Mouse (Mus musculus): ENCODE data around the gene Orc4.

DNA sequence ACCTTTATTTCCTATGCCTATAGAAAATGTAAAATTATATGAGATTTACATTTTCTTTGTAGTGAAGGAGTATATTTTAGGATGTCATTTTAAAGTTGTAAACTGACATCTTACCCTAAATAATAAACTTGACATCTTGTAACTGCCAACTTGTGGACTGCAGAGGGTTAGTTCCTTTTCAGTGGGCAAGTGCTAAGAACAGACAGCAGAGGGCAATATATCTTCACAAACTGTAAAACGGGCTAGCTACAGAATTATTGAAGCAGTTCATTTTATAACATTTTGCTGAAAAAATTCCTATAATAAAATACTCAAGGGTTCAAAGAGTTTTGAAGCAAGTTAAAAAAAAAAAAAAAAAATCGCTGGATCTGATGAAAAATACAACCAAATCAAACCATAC lies 41.2 kb downstream of the Orc4 start:
- TF ChIP-seq CTCF (IDR thresholded peaks at IDR 0.05) = peak; percentile 70
- no peak for TF ChIP-seq EP300 (IDR thresholded peaks at IDR 0.05)

Measured in lung, postnatal 0 days (tissue).